Mouse (Mus musculus) stomach, embryonic 16.5 days (tissue): ENCODE results near the gene Ckap2. TPM values are rescaled to one million over a fixed set of nuclear protein-coding genes. Genes with fewer than 3 reads are reported as not detected.

Source experiments
- ATAC-seq: fragments of 200-750 bp; cut with Nextera tagmentation; 2 replicates; pipeline ENCODE4 v1.8.0; 2017; ENCODE audit warnings: moderate number of reproducible peaks, moderate TSS enrichment; ENCODE audit not compliant: insufficient read depth, low FRiP score
- H3K27ac ChIP-seq: fragments of 300-500 bp; sonication (generic); 2 replicates; pipeline ENCODE4 v1.5.1; 2014; ENCODE audit warnings: low read length
- H3K27me3 ChIP-seq: fragments of 300-500 bp; sonication (generic); 2 replicates; pipeline ENCODE4 v1.6.1; 2014; ENCODE audit warnings: low read length, control low read depth, mixed read lengths; ENCODE audit not compliant: control insufficient read depth, insufficient read depth
- H3K36me3 ChIP-seq: fragments of 300-500 bp; sonication (generic); 2 replicates; pipeline ENCODE4 v1.6.1; 2014; ENCODE audit warnings: low read length; ENCODE audit not compliant: control insufficient read depth, insufficient read depth
- H3K4me1 ChIP-seq: fragments of 300-500 bp; sonication (generic); 2 replicates; pipeline ENCODE4 v1.6.1; 2014; ENCODE audit warnings: low read length, control low read depth, mixed read lengths; ENCODE audit not compliant: control insufficient read depth, insufficient read depth
- H3K4me2 ChIP-seq: fragments of 300-500 bp; sonication (generic); 2 replicates; pipeline ENCODE4 v1.6.1; 2014; ENCODE audit warnings: low read depth, low read length, mixed read lengths
- H3K4me3 ChIP-seq: fragments of 300-500 bp; sonication (generic); replicated peaks from 2 replicates; pipeline ENCODE4 v1.5.1; 2014; ENCODE audit warnings: mild to moderate bottlenecking, low read length
- H3K9ac ChIP-seq: fragments of 300-500 bp; sonication (generic); 2 replicates; pipeline ENCODE4 v1.6.1; 2014; ENCODE audit warnings: low read length
- H3K9me3 ChIP-seq: fragments of 300-500 bp; sonication (generic); replicated peaks from 2 replicates; pipeline ENCODE4 v1.6.1; 2016; ENCODE audit warnings: low read length, control low read depth; ENCODE audit not compliant: control insufficient read depth
- WGBS: fragments of 180-500 bp; shearing (Covaris S2); extraction: QIAGEN DNeasy Blood & Tissue Kit; methylation state at CpG from one replicate; pipeline ENCODE4 v1.1.7; 2014; 5-methylcytosine and 5-hydroxymethylcytosine counted together
- polyA plus RNA-seq: library from polyadenylated mRNA; unstranded; fragments of >200 nt; fragmentation: Nextera tagmentation; extraction: Ambion mirVana; gene quantifications from 2 replicates; pipeline ENCODE4 v1.2.1, GENCODE M21; 2015

Gene Ckap2
- 42.7 and 43.8 TPM in 2 replicates for polyA plus RNA-seq

DNA sequence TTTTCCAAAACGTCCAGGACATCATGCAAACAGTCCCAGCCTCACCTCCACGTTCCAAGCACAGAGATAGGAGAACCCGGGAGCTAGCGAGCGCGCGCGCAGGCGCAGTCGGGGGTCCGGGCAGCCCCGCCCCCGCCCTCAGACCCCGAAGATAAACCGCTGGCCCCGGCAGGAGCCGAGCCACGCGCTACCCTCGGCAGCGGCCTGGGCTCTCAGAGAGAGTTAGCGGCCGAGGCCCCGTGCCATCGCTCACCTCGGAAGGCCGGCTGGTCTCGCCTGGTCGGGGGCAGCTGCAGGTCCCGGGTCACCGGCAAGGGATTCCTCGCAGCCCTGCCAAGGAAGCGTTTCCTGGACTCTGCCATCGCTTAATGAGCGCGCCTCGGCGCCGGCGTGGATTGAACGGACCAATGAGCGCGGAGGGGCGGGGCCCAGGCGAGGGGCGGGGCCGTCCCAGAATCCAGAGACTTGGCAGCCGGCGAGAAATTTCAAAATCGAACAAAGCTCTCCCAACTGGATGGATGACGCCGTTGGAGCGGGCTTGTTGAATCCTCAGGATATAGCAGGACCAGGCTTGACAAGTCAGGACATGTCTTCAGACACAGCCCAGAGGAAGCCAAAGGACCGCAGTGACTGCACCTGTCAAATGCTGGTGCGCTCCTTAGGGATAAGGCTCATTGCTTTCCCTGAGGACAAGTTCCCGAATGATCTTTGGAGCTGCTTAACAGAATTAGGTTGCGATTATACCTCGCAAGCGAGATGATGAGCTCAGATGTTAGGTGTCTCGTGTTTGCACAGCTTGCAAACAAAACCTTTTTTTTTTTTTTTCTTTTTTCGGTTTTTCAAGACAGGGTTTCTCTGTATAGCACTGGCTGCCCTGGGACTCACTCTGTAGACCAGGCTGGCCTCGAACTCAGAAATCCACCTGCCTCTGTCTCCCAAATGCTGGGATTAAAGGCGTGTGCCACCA, at the start of gene Ckap2:
Ckap2 (minus strand) TSS at position 389 of the 967 bp plus-strand sequence.
- 3% methylated on average over 63 of the region's 63 CpGs for WGBS
- Histone ChIP-seq H3K27me3 (no peaks in the 10 kb centered on the region), H3K4me3 (peak within 1 kb of the TSS; percentile 91), H3K9me3 (no peaks in the 10 kb centered on the region), H3K36me3 (no peaks in the 10 kb centered on the region), H3K4me2 (peak within 1 kb of the TSS; percentile 75), H3K27ac (peak within 1 kb of the TSS; percentile 92), H3K9ac (peak within 1 kb of the TSS; percentile 89), H3K4me1 (peaks cover 11% of the 10 kb centered on the region)
- ATAC-seq = peak; percentile 97

DNA sequence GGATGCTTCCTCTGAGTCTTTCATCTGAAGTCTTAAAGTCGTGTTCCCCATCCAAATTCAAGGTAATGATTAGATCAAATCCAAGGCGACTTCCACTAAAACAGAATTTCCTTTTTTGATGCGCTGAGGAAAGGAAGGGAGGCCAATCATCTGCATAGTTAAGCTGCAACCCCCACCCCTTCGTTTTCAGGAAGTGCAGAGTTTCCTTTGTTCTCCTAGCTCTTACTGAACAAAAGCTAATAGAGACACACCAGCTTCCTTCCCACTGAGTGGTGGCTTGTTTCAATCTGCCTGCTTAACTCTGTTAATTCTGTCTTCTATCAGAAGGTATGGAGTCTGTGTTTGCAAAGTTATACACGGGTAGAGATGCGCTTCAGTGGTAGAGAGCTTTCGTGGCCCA, 43.0 kb upstream of the Ckap2 start:
- H3K4me1 ChIP-seq = no peaks in the 10 kb centered on the region
- H3K27ac ChIP-seq = peak overlapping the region; percentile 30; the same call in 1 of the 2 replicates
- H3K4me2 ChIP-seq = 0 out of 2 replicates have a peak overlapping the region, but pooled peaks have one; percentile 76
- WGBS = 40% methylated on average over 7 of the region's 7 CpGs
- no peaks in the 10 kb centered on the region for H3K27me3 ChIP-seq
- H3K9ac ChIP-seq = no peak overlapping the region
- ATAC-seq = no peak
- H3K9me3 ChIP-seq = no peaks in the 10 kb centered on the region
- H3K4me3 ChIP-seq = peak overlapping the region; percentile 56
- H3K36me3 ChIP-seq = no peaks in the 10 kb centered on the region

DNA sequence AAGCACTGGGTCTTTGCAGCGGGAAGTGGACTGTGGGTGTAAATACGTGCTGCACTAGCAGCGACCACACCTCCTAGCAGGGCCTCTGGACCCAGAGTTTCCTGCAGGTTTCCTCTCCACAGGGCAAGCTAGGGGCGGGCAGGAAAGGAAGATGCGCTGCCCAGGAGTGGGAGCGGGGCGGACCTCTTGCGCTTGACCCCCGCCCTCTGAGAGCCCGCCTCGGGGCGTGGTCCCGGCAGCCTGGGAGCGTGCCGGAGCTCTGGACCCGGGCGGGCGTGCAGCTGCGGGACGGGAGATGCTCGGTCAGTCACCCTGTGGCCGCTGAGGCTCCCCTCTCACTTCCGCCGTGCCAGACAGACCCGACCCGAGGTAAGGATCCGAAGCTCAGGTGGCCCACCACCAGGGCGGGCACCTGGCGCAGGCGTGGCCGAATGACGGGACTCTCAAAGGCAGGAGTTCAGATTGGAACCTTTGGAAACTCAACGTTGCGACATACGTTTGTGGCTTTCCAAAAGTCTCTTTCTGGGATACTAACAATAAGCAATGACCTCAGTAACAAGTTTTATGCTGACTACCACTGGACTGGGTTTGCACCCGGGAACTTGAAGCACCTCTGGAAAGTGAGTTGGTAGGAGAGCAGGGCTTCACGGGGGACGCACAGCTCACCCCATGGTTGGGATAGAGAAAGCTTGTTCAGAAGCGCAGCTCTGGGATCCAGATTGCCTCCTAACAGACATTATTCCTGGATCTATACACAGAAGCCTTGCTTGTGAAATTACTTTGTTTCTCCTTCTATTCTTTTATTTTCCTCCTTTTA, 41.6 kb upstream of the Ckap2 start, which contains the start of gene Thsd1:
Thsd1 (plus strand) TSS at position 253 of the 817 bp plus-strand sequence.
- 1% methylated on average over 39 of the region's 39 CpGs for WGBS
- peak; percentile 85 for ATAC-seq
- no peaks in the 10 kb centered on the region for H3K36me3 ChIP-seq
- H3K9ac ChIP-seq = peak within 1 kb of the TSS; percentile 70
- no peaks in the 10 kb centered on the region for H3K4me1 ChIP-seq
- peak within 1 kb of the TSS; percentile 56 for H3K4me3 ChIP-seq
- H3K4me2 ChIP-seq = peak within 1 kb of the TSS; percentile 76
- H3K27ac ChIP-seq = peak within 1 kb of the TSS; percentile 46
- H3K27me3 ChIP-seq = no peaks in the 10 kb centered on the region
- no peaks in the 10 kb centered on the region for H3K9me3 ChIP-seq

DNA sequence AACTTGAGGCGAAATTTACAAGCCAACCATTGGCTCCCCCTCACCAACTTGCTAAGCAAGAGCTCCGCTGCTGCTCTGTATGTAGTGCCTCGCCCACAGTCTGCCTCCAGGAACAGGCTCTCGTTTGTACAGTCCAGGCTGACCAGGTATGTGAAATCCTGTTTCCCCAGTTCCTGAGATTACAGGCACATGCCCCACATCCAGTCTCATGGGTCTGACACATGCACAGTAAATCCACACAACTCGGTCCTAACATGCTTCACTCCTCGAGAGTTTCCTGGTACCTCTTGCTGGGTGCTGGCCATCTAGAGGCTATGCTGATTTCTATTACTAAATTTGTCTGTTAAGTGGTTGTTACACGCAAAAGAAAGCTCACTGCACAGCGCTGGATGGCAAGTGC, 40.7 kb upstream of the Ckap2 start:
- H3K9ac ChIP-seq = no peak overlapping the region
- H3K4me1 ChIP-seq = no peaks in the 10 kb centered on the region
- peak overlapping the region; percentile 76; the same call in 1 of the 2 replicates for H3K4me2 ChIP-seq
- 0 out of 2 replicates have a peak, but pooled peaks cover 3% of the 10 kb centered on the region for H3K36me3 ChIP-seq
- H3K9me3 ChIP-seq = no peaks in the 10 kb centered on the region
- peak; percentile 84 for ATAC-seq
- 40% methylated on average over 8 of the region's 8 CpGs for WGBS
- H3K27ac ChIP-seq = peak overlapping the region; percentile 46
- no peak overlapping the region for H3K4me3 ChIP-seq
- H3K27me3 ChIP-seq = no peaks in the 10 kb centered on the region

DNA sequence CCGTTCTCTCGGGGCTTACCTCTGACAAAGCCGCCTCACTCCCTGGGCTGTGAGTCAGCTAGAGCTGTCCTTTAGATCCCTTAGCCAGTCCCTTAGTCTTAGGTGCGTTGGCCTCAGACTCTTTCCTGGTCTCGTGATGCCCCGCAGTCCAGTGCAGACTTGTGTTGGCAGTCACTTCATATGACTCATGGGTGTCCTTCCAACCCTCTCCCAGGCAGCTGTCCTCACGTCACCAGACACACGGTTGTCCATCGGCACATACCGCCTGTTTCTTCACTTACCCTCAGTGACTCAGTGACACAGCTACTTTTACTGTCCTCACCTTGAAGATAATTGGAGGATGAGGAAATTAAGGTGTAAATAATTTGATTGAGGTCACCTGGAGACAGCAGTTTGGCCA, 29.2 kb upstream of the Ckap2 start:
- peaks cover 21% of the 10 kb centered on the region for H3K36me3 ChIP-seq
- no peak overlapping the region for H3K9ac ChIP-seq
- no peaks in the 10 kb centered on the region for H3K27me3 ChIP-seq
- 92% methylated on average over 10 of the region's 10 CpGs for WGBS
- H3K9me3 ChIP-seq = no peaks in the 10 kb centered on the region
- H3K4me3 ChIP-seq = no peak overlapping the region
- no peaks in the 10 kb centered on the region for H3K4me1 ChIP-seq
- no peak overlapping the region for H3K27ac ChIP-seq
- no peak overlapping the region for H3K4me2 ChIP-seq
- peak; percentile 53; the same call in 1 of the 2 replicates for ATAC-seq

DNA sequence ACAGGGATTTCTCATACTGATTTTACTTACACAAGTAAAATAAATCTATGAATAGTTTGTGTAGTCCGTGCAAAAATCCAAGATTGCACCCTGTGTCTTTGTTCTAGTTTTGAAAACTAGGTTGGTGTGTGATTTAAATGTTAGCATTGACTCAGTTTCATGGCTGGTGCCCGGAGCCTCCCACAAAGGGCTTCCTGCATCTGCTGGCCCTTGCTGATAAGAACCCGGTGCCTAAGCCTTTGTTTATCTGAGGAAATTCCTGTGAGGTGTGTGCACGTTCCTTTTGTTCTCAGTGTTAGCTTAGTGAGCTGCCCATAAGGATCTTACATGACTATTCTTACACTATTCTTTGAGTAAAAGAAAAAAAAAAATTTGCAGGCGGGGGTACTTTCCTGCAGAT, 23.4 kb upstream of the Ckap2 start:
- peak; percentile 85 for ATAC-seq
- H3K27ac ChIP-seq = peak overlapping the region; percentile 50; the same call in 1 of the 2 replicates

DNA sequence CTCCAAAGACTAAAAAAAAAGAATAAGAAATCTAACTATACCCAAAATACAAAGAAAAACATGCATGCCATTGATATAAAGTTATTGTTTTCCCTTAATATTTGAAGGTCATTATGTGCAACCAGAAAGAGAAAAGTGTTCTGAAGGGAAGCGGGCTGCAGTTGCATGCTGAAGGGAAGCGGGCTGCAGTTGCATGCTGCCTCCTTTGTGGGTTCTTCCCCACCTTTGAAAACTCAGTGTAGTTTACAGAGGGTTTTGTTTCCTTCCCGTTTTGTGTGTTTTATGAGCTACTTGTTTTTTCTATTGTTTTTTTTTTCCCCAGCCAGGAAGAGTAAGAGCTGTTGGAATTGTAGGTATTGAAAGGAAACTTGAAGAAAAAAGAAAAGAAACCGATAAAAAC, 21.9 kb upstream of the Ckap2 start:
- H3K4me3 ChIP-seq = no peak overlapping the region
- no peak overlapping the region for H3K4me2 ChIP-seq
- no peaks in the 10 kb centered on the region for H3K9me3 ChIP-seq
- 65% methylated on average over 4 of the region's 4 CpGs for WGBS
- H3K9ac ChIP-seq = no peak overlapping the region
- peaks cover 19% of the 10 kb centered on the region for H3K36me3 ChIP-seq
- no peak for ATAC-seq
- no peak overlapping the region; the same call in 1 of the 2 replicates for H3K27ac ChIP-seq
- no peaks in the 10 kb centered on the region for H3K4me1 ChIP-seq
- H3K27me3 ChIP-seq = no peaks in the 10 kb centered on the region

More for the DNA sequence above, 23.4 kb upstream of the Ckap2 start:
- Histone ChIP-seq H3K27me3 (no peaks in the 10 kb centered on the region), H3K36me3 (peaks cover 19% of the 10 kb centered on the region), H3K4me2 (no peak overlapping the region), H3K4me1 (no peaks in the 10 kb centered on the region), H3K9ac (no peak overlapping the region), H3K4me3 (no peak overlapping the region), H3K9me3 (no peaks in the 10 kb centered on the region)
- WGBS = 18% methylated on average over 5 of the region's 5 CpGs

DNA sequence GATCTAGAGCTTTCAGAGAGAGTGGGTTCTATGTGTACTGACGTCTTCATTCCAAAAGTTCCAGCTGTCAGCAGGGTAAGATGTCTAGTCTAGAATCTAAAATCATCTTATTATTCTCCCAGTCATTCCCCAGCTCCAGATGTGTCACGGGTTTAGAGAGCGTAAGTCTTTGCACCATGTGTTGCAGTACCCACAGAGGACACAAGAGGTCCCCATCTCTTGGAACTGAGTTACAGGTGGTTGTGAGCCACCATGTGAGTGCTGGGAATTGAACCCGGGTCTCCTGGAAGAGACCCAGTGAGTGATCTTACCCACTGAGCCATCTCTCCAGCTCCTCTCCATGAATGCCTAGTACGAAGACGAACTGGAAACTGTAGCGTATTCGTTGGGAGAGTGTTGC, 13.9 kb upstream of the Ckap2 start:
- 96% methylated on average over 8 of the region's 8 CpGs for WGBS
- no peak for ATAC-seq

More for the DNA sequence above, 13.9 kb upstream of the Ckap2 start:
- Histone ChIP-seq H3K27ac (no peak overlapping the region), H3K9ac (no peak overlapping the region), H3K27me3 (no peaks in the 10 kb centered on the region), H3K4me1 (peaks cover 4% of the 10 kb centered on the region), H3K9me3 (no peaks in the 10 kb centered on the region), H3K36me3 (peaks cover 8% of the 10 kb centered on the region), H3K4me2 (no peak overlapping the region), H3K4me3 (no peak overlapping the region)
